Mouse (Mus musculus) heart, embryonic 11.5 days (tissue): ENCODE results near the gene Tmed4. TPM values are rescaled to one million over a fixed set of nuclear protein-coding genes. Genes with fewer than 3 reads are reported as not detected.

Source experiments
- ATAC-seq: fragments of 200-750 bp; cut with Nextera tagmentation; replicated peaks from 2 replicates; pipeline ENCODE4 v1.8.0; 2017; ENCODE audit warnings: moderate library complexity; ENCODE audit not compliant: insufficient number of reproducible peaks, low FRiP score, low TSS enrichment
- H3K27ac ChIP-seq: fragments of 300-500 bp; sonication (generic); 2 replicates; pipeline ENCODE4 v1.5.1; 2014; ENCODE audit warnings: mild to moderate bottlenecking, low read depth, low read length
- H3K27me3 ChIP-seq: fragments of 300-500 bp; sonication (generic); 2 replicates; pipeline ENCODE4 v1.6.1; 2014; ENCODE audit warnings: mild to moderate bottlenecking, low read length, mixed read lengths; ENCODE audit not compliant: control insufficient read depth, insufficient read depth
- H3K36me3 ChIP-seq: fragments of 300-500 bp; sonication (generic); 2 replicates; pipeline ENCODE4 v1.6.1; 2014; ENCODE audit warnings: mild to moderate bottlenecking, low read length, moderate library complexity, mixed read lengths; ENCODE audit not compliant: control insufficient read depth, insufficient read depth
- H3K4me1 ChIP-seq: fragments of 300-500 bp; sonication (generic); 2 replicates; pipeline ENCODE4 v1.6.1; 2014; ENCODE audit warnings: low read length; ENCODE audit not compliant: control insufficient read depth, insufficient read depth
- H3K4me2 ChIP-seq: fragments of 300-500 bp; sonication (generic); 2 replicates; pipeline ENCODE4 v1.6.1; 2014; ENCODE audit warnings: mild to moderate bottlenecking, moderate library complexity
- H3K4me3 ChIP-seq: fragments of 300-500 bp; sonication (generic); 2 replicates; pipeline ENCODE4 v1.5.1; 2014; ENCODE audit warnings: low read depth, low read length
- H3K9ac ChIP-seq: fragments of 300-500 bp; sonication (generic); 2 replicates; pipeline ENCODE4 v1.6.1; 2014; ENCODE audit warnings: mild to moderate bottlenecking, low read depth, low read length, moderate library complexity
- H3K9me3 ChIP-seq: fragments of 300-500 bp; sonication (generic); replicated peaks from 2 replicates; pipeline ENCODE4 v1.6.1; 2016; ENCODE audit warnings: low read length; ENCODE audit not compliant: control insufficient read depth
- WGBS: fragments of 180-500 bp; shearing (Covaris S2); extraction: QIAGEN DNeasy Blood & Tissue Kit; methylation state at CpG from one replicate; pipeline ENCODE4 v1.1.7; 2014; ENCODE audit not compliant: insufficient replicate concordance; 5-methylcytosine and 5-hydroxymethylcytosine counted together
- polyA plus RNA-seq: library from polyadenylated mRNA; unstranded; fragments of >200 nt; fragmentation: Nextera tagmentation; extraction: Ambion mirVana; gene quantifications from 2 replicates; pipeline ENCODE4 v1.2.1, GENCODE M21; 2014

Tmed4 gene
- polyA plus RNA-seq, 1 experiment from 2014 or later: 92.0 TPM

DNA sequence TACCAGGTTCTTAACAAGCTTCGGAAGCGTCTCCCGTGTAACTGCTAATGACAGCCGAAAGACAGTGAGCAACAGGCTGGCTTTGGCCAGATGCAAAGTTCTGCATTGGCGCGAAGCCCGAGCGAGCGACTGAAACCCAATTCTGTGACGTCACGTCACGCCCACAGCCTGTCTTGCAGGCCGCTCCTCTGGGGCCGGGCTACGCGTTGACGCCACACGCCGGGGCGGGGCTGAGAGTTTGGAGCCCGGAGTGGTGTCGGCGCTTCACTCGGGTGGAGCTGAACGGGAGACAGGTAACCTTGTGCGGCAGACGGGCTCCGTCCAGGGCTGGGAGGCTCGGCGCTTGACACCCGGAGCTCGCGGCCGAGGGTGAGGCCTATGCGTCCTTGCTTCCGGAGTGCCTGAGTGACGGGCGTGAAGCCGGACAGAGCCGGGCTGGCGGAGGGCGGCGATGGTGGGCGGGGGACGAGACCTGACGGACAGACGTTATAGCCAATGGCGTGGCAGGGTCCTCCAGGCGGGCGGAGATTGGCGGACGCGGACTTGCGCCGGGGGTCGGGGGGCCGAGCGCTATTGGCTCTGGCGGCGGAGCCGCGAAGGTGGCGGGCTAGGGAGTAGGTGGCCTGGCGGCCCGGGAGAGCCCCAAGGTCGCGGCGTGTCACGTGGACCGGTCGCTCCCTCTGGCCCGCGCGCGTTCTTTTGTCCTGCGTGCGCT is 16.9 kb upstream of the Tmed4 start, which contains the start of gene Ogdh:
TSS of gene Ogdh (plus strand) at position 233 of the 715 bp plus-strand sequence.
- ATAC-seq: peak; percentile 97
- Histone ChIP-seq H3K4me2 (peak within 1 kb of the TSS; percentile 73), H3K4me3 (peak within 1 kb of the TSS; percentile 85), H3K9ac (peak within 1 kb of the TSS; percentile 93), H3K36me3 (no peaks in the 10 kb centered on the region), H3K27ac (peak within 1 kb of the TSS; percentile 96), H3K27me3 (no peaks in the 10 kb centered on the region), H3K9me3 (no peaks in the 10 kb centered on the region), H3K4me1 (peaks cover 3% of the 10 kb centered on the region; the same call in 1 of the 2 replicates)
- WGBS: under 1% methylated on average over 69 of the region's 77 CpGs

DNA sequence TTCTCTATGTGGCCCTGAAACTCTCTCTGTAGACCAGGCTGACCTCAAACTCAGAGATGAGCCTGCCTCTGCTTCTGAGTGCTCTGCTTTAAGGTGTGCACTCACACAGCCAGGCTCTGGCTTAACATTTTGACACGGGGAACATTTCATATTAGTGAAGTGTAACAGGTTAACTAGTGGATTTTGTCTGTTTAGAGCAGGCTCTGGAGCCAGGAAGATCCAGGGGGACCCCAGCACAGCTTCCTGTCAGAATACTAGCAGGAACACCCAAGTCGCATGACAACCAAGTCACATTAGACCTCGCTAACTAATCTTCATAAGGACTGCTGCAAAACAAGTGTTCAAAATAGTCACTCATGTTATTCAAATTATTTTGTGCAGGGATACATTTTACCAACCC is 16.2 kb upstream of the Tmed4 start:
- H3K9me3 ChIP-seq: no peaks in the 10 kb centered on the region
- no peaks in the 10 kb centered on the region for H3K27me3 ChIP-seq
- no peaks in the 10 kb centered on the region for H3K36me3 ChIP-seq
- H3K4me2 ChIP-seq: peak overlapping the region; percentile 70
- peak overlapping the region; percentile 85 for H3K4me3 ChIP-seq
- no peak for ATAC-seq
- peak overlapping the region; percentile 96; the same call in 1 of the 2 replicates for H3K27ac ChIP-seq
- peaks cover 3% of the 10 kb centered on the region; the same call in 1 of the 2 replicates for H3K4me1 ChIP-seq
- WGBS: 24% methylated on average over 3 of the region's 3 CpGs
- H3K9ac ChIP-seq: peak overlapping the region; percentile 93

DNA sequence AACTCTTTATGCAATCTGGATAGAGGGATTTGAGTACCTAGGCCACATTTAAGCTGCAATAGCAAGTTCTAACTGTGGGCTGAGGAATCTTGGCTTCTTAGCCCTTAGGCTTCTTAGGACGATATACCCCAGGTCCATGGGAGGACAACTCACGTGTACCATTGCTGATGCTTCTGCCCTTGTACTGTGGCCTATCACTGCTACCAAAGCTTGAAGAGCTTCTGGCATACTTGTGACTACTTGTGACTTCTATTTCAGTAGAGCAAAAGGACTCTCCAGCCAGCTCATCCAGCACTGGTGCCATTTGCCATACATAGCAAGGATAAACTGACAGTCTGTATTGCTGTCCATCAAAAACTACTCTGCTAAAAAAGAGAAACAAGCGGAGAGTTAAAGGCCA is 15.5 kb upstream of the Tmed4 start:
- ATAC-seq: no peak
- H3K9ac ChIP-seq: no peak overlapping the region
- H3K4me2 ChIP-seq: no peak overlapping the region
- H3K9me3 ChIP-seq: no peaks in the 10 kb centered on the region
- no peaks in the 10 kb centered on the region for H3K36me3 ChIP-seq
- WGBS: 78% methylated on average over 3 of the region's 3 CpGs
- peaks cover 3% of the 10 kb centered on the region; the same call in 1 of the 2 replicates for H3K4me1 ChIP-seq
- H3K27me3 ChIP-seq: no peaks in the 10 kb centered on the region
- H3K4me3 ChIP-seq: no peak overlapping the region
- H3K27ac ChIP-seq: no peak overlapping the region

DNA sequence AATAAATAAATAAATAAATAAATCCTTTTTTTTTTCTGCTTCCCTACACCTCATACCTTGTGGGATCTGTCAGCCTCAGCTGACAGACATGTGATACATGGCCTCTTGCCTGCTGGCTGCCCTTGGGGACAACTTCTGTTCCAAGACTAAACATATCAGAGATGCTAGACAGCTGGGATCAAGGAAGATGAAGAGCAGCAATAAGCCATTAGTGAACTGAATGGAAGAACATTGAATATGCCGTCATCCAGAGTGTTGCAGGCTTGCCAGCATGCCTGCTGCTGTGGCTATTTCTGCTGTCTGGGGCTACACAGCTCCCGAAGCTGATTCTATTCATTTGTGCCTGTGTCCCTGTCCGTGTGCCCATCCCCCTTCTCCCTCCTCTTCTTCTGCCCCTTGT is 8.3 kb upstream of the Tmed4 start:
- Histone ChIP-seq H3K27me3 (no peaks in the 10 kb centered on the region), H3K36me3 (no peaks in the 10 kb centered on the region), H3K4me1 (no peaks in the 10 kb centered on the region), H3K9ac (no peak overlapping the region), H3K27ac (no peak overlapping the region), H3K9me3 (no peaks in the 10 kb centered on the region), H3K4me3 (no peak overlapping the region), H3K4me2 (no peak overlapping the region)
- no peak for ATAC-seq
- WGBS: 79% methylated on average over 3 of the region's 3 CpGs

DNA sequence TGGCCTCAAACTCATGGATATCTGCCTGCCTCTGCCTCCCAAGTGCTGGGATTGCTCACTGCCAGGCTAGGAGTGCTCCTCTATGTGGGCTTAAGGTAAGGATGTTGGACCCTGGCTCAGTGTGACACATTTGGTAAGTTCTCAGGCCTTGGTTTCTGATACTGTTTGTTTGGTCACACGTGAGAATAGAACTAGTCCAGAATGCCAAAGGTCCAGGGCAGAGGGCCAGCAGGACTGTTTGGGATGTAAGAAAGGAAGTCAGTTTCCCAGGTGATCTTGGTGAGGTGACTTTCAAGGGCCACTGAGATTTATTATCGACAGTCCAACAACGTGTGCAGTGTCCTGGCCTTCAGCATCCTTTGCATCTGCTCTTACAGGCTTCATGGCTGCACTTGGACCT is 1.8 kb upstream of the Tmed4 start:
- 75% methylated on average over 3 of the region's 3 CpGs for WGBS
- H3K27ac ChIP-seq: no peak overlapping the region
- no peak overlapping the region for H3K4me3 ChIP-seq
- no peak overlapping the region for H3K4me2 ChIP-seq
- H3K4me1 ChIP-seq: peaks cover 6% of the 10 kb centered on the region; the same call in 1 of the 2 replicates
- H3K27me3 ChIP-seq: no peaks in the 10 kb centered on the region
- H3K9me3 ChIP-seq: no peaks in the 10 kb centered on the region
- ATAC-seq: no peak
- no peaks in the 10 kb centered on the region for H3K36me3 ChIP-seq
- no peak overlapping the region for H3K9ac ChIP-seq

DNA sequence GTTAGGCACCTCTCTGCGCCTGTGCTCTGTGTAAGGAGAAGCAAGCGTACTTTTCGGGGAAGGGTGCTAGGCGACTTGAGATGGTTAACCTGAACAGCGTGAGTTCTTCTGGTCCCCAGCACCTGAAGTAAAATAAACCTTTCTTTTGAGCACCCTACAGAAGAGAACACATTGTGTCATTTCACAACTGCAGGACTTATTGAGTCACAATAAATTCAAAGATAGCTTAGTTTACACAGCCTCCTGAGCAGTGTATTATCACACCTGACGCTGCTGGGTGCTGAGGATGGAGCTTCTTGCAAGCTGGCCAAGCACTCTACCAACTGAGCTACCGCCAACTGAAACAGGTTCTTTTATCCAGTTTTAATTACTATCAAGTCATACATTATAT is 419 bp upstream of the Tmed4 start:
- Histone ChIP-seq H3K36me3 (no peaks in the 10 kb centered on the region), H3K4me2 (peak overlapping the region; percentile 82), H3K9me3 (no peaks in the 10 kb centered on the region), H3K27ac (0 out of 2 replicates have a peak overlapping the region, but pooled peaks have one; percentile 3), H3K4me1 (peaks cover 6% of the 10 kb centered on the region; the same call in 1 of the 2 replicates), H3K4me3 (peak overlapping the region; percentile 78), H3K9ac (peak overlapping the region; percentile 81), H3K27me3 (no peaks in the 10 kb centered on the region)
- 31% methylated on average over 7 of the region's 7 CpGs for WGBS
- no peak; the same call in 1 of the 2 replicates for ATAC-seq

DNA sequence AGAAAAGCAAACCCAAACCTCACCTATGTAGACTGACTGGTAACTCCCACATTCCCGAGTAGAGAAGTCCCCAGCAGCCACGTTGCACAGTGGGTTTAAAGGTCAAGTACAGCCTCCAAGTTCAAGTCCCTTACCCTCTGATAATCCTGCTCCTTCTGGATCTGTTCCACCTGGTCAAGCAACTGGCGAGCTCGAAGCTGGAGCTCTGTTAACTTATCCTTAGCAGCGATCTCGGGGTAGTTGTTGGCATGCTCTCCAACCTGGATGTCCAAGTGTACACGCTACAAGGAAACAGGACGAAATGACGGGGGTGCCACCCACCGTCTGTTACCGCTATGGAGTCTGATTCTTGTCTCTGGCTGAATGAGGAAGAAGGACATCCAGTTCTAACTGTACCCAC is 1.1 kb downstream of the Tmed4 start:
- H3K36me3 ChIP-seq: no peaks in the 10 kb centered on the region
- H3K4me3 ChIP-seq: peak overlapping the region; percentile 78
- H3K4me2 ChIP-seq: peak overlapping the region; percentile 82
- no peak for ATAC-seq
- no peaks in the 10 kb centered on the region for H3K9me3 ChIP-seq
- 67% methylated on average over 11 of the region's 11 CpGs for WGBS
- H3K9ac ChIP-seq: peak overlapping the region; percentile 81
- no peaks in the 10 kb centered on the region for H3K27me3 ChIP-seq
- H3K4me1 ChIP-seq: peaks cover 6% of the 10 kb centered on the region; the same call in 1 of the 2 replicates
- H3K27ac ChIP-seq: no peak overlapping the region

DNA sequence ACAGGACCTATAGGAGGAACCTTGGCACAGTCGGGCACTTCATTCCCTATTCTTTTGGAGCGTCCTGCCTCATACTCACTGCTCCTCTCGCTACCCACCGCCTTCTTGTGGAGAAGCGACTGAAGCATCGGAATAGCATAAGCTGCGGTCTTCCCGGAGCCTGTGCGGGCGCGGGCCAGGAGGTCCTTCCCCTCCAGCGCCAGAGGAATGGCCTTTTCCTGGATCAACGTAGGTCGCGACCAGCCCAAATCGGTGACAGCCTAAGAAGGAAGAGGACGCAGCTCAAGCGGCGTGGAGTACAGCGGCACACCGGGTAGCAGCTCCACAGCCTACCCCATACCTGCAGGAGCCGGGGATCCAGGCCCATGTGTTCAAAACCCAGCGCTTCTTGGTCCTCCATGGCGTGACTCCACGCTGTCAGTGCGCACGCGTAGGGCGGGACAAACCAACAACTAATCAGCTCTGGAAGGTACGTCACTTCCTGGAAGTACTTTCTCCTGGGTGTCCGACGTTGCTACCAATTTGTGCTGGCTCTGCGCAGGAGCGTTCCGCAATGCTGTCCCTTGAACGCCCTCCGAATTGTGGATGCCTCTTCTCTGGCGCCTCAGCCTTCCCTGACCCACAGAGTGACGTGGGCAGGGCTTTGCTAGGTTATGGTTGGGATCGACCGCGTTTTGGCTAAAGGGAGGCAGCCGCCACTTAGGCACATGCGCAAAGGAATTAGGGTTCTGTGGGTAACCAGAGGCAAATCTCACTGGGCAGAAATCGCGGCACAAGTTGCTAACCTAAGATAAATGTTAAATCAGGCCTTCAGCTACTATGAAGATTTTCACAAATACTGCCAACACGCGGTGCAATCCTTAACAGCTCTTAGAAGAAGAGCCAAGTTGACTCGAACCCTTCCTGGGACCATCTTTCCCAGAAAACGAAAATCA is 7.1 kb downstream of the Tmed4 start, which contains the start of gene Ddx56:
TSS of gene Ddx56 (minus strand) at position 453 of the 935 bp plus-strand sequence.
- 2% methylated on average over 50 of the region's 50 CpGs for WGBS
- H3K9ac ChIP-seq: peak within 1 kb of the TSS; percentile 95
- H3K27ac ChIP-seq: peak within 1 kb of the TSS; percentile 92
- no peaks in the 10 kb centered on the region for H3K27me3 ChIP-seq
- peaks cover 19% of the 10 kb centered on the region for H3K36me3 ChIP-seq
- H3K4me2 ChIP-seq: peak within 1 kb of the TSS; percentile 97
- H3K4me3 ChIP-seq: peak within 1 kb of the TSS; percentile 99
- H3K4me1 ChIP-seq: peaks cover 7% of the 10 kb centered on the region
- ATAC-seq: peak; percentile 88
- H3K9me3 ChIP-seq: no peaks in the 10 kb centered on the region
